Mouse (Mus musculus) gastrocnemius, adult 8-10 months (tissue): Measurements from ENCODE around the gene Sec16b. TPM values are rescaled to one million over a fixed set of nuclear protein-coding genes. Genes with fewer than 3 reads are reported as not detected.

Source experiments
- DNase-seq, 2 experiments: peaks; one replicate each; pipeline ENCODE4 v3.0.0; 2022; ENCODE audit warnings: low spot score in 2 of 2
- total RNA-seq, 4 experiments: library from RNA; stranded (reverse); gene quantifications; 2 replicates each; pipeline ENCODE4 v1.2.4; 2022

Gene Sec16b
- total RNA-seq, 4 experiments from 2014 or later, result 0.29 to 0.79 (median 0.44) TPM

- DNase-seq, result no peak
Observed at GRCm38 (mm10) chr1:157512690-157513448, 6.3 kb downstream of the Sec16b start.

- no peak for DNase-seq
Observed at GRCm38 (mm10) chr1:157513559-157513958, 7.0 kb downstream of the Sec16b start.

- no peak for DNase-seq
Observed at GRCm38 (mm10) chr1:157514298-157514697, 7.8 kb downstream of the Sec16b start.

GRCm38 (mm10) chr1:157516838-157517808, 10.6 kb downstream of the Sec16b start:
- DNase-seq, result no peak

- DNase-seq, result no peak
Observed at GRCm38 (mm10) chr1:157518111-157518523, 11.6 kb downstream of the Sec16b start.

GRCm38 (mm10) chr1:157519396-157519795, 12.9 kb downstream of the Sec16b start:
- DNase-seq, result no peak

GRCm38 (mm10) chr1:157522322-157522721, 15.8 kb downstream of the Sec16b start:
- no peak for DNase-seq

GRCm38 (mm10) chr1:157524775-157525174, 18.2 kb downstream of the Sec16b start:
- no peak for DNase-seq

- no peak for DNase-seq
Observed at GRCm38 (mm10) chr1:157525692-157526354, 19.3 kb downstream of the Sec16b start.

- DNase-seq, result no peak
Observed at GRCm38 (mm10) chr1:157526625-157527024, 20.1 kb downstream of the Sec16b start.

GRCm38 (mm10) chr1:157532826-157533460, 26.4 kb downstream of the Sec16b start:
- DNase-seq, result no peak

- no peak for DNase-seq
Observed at GRCm38 (mm10) chr1:157535571-157535970, 29.0 kb downstream of the Sec16b start.

- DNase-seq, result no peak
Observed at GRCm38 (mm10) chr1:157536471-157536870, 29.9 kb downstream of the Sec16b start.

GRCm38 (mm10) chr1:157537636-157538035, 31.1 kb downstream of the Sec16b start:
- no peak for DNase-seq

- no peak for DNase-seq
Observed at GRCm38 (mm10) chr1:157545056-157545455, 38.5 kb downstream of the Sec16b start.

GRCm38 (mm10) chr1:157547658-157548057, 41.1 kb downstream of the Sec16b start:
- DNase-seq, result no peak

GRCm38 (mm10) chr1:157549721-157550120, 43.2 kb downstream of the Sec16b start:
- DNase-seq, result no peak

- no peak for DNase-seq
Observed at GRCm38 (mm10) chr1:157552749-157553451, 46.4 kb downstream of the Sec16b start.

GRCm38 (mm10) chr1:157554163-157554562, 47.6 kb downstream of the Sec16b start:
- no peak for DNase-seq

GRCm38 (mm10) chr1:157554686-157555530, 48.4 kb downstream of the Sec16b start:
- no peak for DNase-seq
